Mouse (Mus musculus): ENCODE results near the gene Gm20547. TPM values are rescaled to one million over a fixed set of nuclear protein-coding genes. Genes with fewer than 3 reads are reported as not detected.

Gene Gm20547
- not detected in 2 replicates for polyA plus RNA-seq (2015; fragmentation: Nextera tagmentation; extraction: Ambion mirVana)

- ATAC-seq (replicated peaks; ENCODE audit: low FRiP score), result no peak
- Histone ChIP-seq H3K4me2 (peak within 1 kb of the TSS; percentile 42), H3K27ac (no peak within 1 kb of the TSS), H3K9ac (0 out of 2 replicates have a peak within 1 kb of the TSS, but pooled peaks have one; percentile 26), H3K36me3 (no peaks in the 10 kb centered on the region), H3K4me3 (replicated peaks) (peak within 1 kb of the TSS; percentile 7), H3K4me1 (0 out of 2 replicates have a peak, but pooled peaks cover 11% of the 10 kb centered on the region), H3K9me3 (replicated peaks) (no peaks in the 10 kb centered on the region), H3K27me3 (peaks cover 8% of the 10 kb centered on the region; the same call in 1 of the 2 replicates)
- 10% methylated on average over 15 of the region's 15 CpGs for WGBS
These were observed at the start of gene Gm20547 for GRCm38 (mm10) chr17:34881683-34882310. Gm20547 (minus strand) TSS chr17:34882042.

- peak within 1 kb of the TSS; percentile 72 for H3K9ac ChIP-seq
- H3K36me3 ChIP-seq, result peaks cover 16% of the 10 kb centered on the region
- H3K27ac ChIP-seq, result peak within 1 kb of the TSS; percentile 66
- no peaks in the 10 kb centered on the region for H3K9me3 ChIP-seq (replicated peaks)
- WGBS, result under 1% methylated on average over 38 of the region's 38 CpGs
- no peaks in the 10 kb centered on the region for H3K27me3 ChIP-seq
- H3K4me2 ChIP-seq, result peak within 1 kb of the TSS; percentile 94
- peak within 1 kb of the TSS; percentile 73 for H3K4me3 ChIP-seq (replicated peaks)
- ATAC-seq (replicated peaks; ENCODE audit: low FRiP score), result peak; percentile 98
- H3K4me1 ChIP-seq, result peaks cover 30% of the 10 kb centered on the region
These were observed 49.4 kb upstream of the Gm20547 start, which contains the start of gene Neu1 for GRCm38 (mm10) chr17:34931061-34931734. Neu1 (plus strand) TSS chr17:34931253.

DNA sequence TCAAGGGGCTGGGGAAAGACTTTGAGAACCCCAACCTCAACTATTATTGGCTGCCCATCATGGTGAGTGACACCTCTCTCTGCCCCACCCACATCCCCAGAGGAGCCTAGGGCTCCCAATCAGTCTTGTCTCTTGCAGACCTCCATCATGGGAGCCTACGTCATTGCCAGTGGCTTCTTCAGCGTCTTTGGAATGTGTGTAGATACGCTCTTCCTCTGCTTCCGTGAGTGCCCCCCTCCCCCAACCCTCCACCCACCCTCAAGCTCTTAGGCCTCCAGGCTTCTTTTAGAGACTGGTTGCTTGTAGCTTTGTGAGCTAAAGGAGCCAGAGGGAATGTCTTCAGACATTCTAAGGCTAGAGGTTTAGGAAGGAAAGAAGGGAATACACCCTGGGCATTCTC is 47.0 kb upstream of the Gm20547 start:
- Histone ChIP-seq H3K9me3 (replicated peaks) (no peaks in the 10 kb centered on the region), H3K4me2 (no peak overlapping the region), H3K36me3 (peaks cover 2% of the 10 kb centered on the region; the same call in 1 of the 2 replicates), H3K9ac (no peak overlapping the region), H3K4me3 (replicated peaks) (no peak overlapping the region), H3K4me1 (peaks cover 19% of the 10 kb centered on the region), H3K27me3 (no peaks in the 10 kb centered on the region), H3K27ac (no peak overlapping the region)
- no peak for ATAC-seq (replicated peaks; ENCODE audit: low FRiP score)
- 76% methylated on average over 4 of the region's 4 CpGs for WGBS

DNA sequence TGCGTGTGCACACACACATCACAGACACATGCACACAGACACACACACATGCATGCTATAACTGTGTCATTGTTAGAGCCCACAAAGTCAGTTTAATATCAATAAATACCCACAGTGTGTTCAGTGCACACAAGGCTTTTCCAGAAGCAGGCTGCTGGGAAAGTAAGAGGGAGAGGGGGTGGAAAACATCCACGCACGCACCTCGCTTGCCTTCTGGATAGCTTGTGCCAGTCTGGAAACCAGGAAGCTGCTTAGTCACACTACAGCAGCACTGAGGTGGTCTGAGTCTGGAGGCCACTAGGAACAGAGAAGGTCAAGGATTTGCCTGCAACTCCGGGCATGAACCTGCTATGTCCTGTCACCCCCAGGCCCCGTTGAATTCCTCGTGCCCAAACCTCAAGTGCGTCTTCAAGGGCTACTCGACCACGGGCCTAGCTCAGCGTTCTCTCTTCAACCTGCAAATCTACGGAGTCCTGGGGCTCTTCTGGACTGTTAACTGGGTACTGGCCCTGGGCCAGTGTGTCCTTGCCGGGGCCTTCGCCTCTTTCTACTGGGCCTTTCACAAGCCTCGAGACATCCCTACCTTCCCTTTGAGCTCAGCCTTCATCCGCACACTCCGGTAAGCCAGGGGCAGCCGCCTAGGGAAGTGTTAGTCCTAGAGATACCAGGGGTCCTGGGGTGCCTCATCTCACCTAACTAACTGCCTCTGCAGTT is 45.6 kb upstream of the Gm20547 start:
- no peak for ATAC-seq (replicated peaks; ENCODE audit: low FRiP score)
- Histone ChIP-seq H3K4me1 (peaks cover 20% of the 10 kb centered on the region), H3K27me3 (no peaks in the 10 kb centered on the region), H3K27ac (no peak overlapping the region), H3K9ac (no peak overlapping the region), H3K9me3 (replicated peaks) (no peaks in the 10 kb centered on the region), H3K4me3 (replicated peaks) (no peak overlapping the region), H3K4me2 (no peak overlapping the region), H3K36me3 (peaks cover under 1% of the 10 kb centered on the region; the same call in 1 of the 2 replicates)
- whole genome bisulfite sequencing, result 90% methylated on average over 18 of the region's 18 CpGs

DNA sequence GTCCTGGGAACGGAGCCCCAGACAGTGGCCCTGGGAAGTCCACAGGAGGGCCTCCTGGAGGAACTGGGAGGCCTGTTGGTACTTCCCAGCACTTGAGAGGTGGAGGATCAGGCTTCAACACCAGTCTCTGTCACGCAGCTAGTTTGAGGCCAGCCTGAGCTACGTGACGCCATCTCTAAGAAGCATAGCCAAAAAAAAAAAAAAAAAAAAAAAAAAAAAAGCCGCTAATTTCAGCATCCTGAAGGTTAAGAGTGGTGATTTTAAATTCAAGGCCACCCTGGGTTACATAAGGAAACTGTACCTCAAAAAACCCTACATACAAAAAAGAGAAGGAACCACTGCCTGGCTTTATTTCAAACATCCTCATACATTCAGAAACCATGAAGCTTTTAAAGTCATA is 42.4 kb upstream of the Gm20547 start:
- 67% methylated on average over 5 of the region's 5 CpGs for WGBS
- ATAC-seq (replicated peaks; ENCODE audit: low FRiP score), result no peak
- H3K4me2 ChIP-seq, result no peak overlapping the region
- no peaks in the 10 kb centered on the region for H3K27me3 ChIP-seq
- H3K4me1 ChIP-seq, result 0 out of 2 replicates have a peak, but pooled peaks cover 7% of the 10 kb centered on the region
- no peak overlapping the region for H3K4me3 ChIP-seq (replicated peaks)
- H3K27ac ChIP-seq, result no peak overlapping the region
- no peak overlapping the region for H3K9ac ChIP-seq
- no peaks in the 10 kb centered on the region for H3K9me3 ChIP-seq (replicated peaks)
- H3K36me3 ChIP-seq, result no peaks in the 10 kb centered on the region

DNA sequence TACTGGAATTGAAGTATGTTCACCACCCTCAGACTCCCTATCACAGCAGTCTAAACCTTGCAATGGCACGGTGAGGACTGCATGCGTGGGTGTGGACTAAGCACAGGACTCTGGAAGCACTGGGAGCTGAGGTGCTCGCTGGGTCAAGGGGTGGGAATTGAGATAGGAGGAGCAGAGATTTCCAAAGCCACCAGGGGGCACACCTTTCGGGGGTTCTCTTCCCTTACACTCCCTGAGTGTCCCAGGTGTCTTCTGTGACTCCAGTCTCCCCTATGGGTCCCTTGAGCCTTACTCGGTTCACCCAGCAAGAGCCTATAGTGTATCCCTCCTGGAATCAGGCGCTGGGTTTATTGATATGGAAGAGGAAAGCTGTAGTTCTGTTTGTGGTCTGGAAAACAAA is 41.1 kb upstream of the Gm20547 start:
- ATAC-seq (replicated peaks; ENCODE audit: low FRiP score), result no peak
- Histone ChIP-seq H3K4me3 (replicated peaks) (no peak overlapping the region), H3K27me3 (no peaks in the 10 kb centered on the region), H3K9ac (no peak overlapping the region), H3K4me1 (0 out of 2 replicates have a peak, but pooled peaks cover 7% of the 10 kb centered on the region), H3K9me3 (replicated peaks) (no peaks in the 10 kb centered on the region), H3K36me3 (no peaks in the 10 kb centered on the region), H3K4me2 (no peak overlapping the region), H3K27ac (no peak overlapping the region)
- 42% methylated on average over 6 of the region's 6 CpGs for WGBS

GRCm38 (mm10) chr17:34917188-34917587 is 35.3 kb upstream of the Gm20547 start:
- no peaks in the 10 kb centered on the region for H3K9me3 ChIP-seq (replicated peaks)
- no peak overlapping the region for H3K4me2 ChIP-seq
- peaks cover 19% of the 10 kb centered on the region for H3K4me1 ChIP-seq
- ATAC-seq (replicated peaks; ENCODE audit: low FRiP score), result no peak
- H3K27ac ChIP-seq, result no peak overlapping the region
- WGBS, result 74% methylated on average over 9 of the region's 9 CpGs
- peaks cover 16% of the 10 kb centered on the region for H3K36me3 ChIP-seq
- no peak overlapping the region for H3K4me3 ChIP-seq (replicated peaks)
- H3K9ac ChIP-seq, result no peak overlapping the region
- H3K27me3 ChIP-seq, result no peaks in the 10 kb centered on the region

DNA sequence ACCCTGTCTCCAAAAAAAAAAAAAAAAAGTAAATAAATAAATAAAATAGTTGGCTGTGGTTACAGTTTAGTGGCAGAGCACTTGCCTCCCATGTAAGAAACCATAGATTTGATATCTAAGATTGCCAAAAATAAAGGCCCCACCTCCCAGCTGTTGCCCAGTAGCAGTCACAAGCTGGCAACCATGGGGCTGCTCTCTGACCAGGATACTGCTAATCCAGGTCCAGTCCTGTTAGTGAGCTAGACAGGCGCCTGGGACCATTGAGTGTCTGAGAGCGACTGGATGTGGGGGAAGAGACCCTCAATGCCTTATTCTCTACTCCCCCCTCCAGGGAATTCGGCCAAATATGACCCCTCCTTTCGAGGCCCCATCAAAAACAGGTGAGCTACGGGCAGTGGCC is 34.5 kb upstream of the Gm20547 start:
- WGBS, result 83% methylated on average over 5 of the region's 5 CpGs

GRCm38 (mm10) chr17:34915410-34915831 is 33.6 kb upstream of the Gm20547 start:
- H3K4me1 ChIP-seq, result peaks cover 19% of the 10 kb centered on the region
- ATAC-seq (replicated peaks; ENCODE audit: low FRiP score), result peak; percentile 85
- H3K36me3 ChIP-seq, result peaks cover 34% of the 10 kb centered on the region
- 7% methylated on average over 11 of the region's 11 CpGs for WGBS
- H3K27ac ChIP-seq, result peak overlapping the region; percentile 81
- no peaks in the 10 kb centered on the region for H3K27me3 ChIP-seq
- H3K4me2 ChIP-seq, result peak overlapping the region; percentile 46
- H3K9ac ChIP-seq, result peak overlapping the region; percentile 29
- H3K9me3 ChIP-seq (replicated peaks), result no peaks in the 10 kb centered on the region
- H3K4me3 ChIP-seq (replicated peaks), result peak overlapping the region; percentile 17

More for the DNA sequence above, 34.5 kb upstream of the Gm20547 start:
- peaks cover 19% of the 10 kb centered on the region for H3K4me1 ChIP-seq
- no peak overlapping the region for H3K4me2 ChIP-seq
- no peaks in the 10 kb centered on the region for H3K9me3 ChIP-seq (replicated peaks)
- no peak for ATAC-seq (replicated peaks; ENCODE audit: low FRiP score)
- no peaks in the 10 kb centered on the region for H3K27me3 ChIP-seq
- H3K4me3 ChIP-seq (replicated peaks), result no peak overlapping the region
- H3K27ac ChIP-seq, result no peak overlapping the region
- H3K36me3 ChIP-seq, result peaks cover 25% of the 10 kb centered on the region
- H3K9ac ChIP-seq, result no peak overlapping the region

- WGBS, result 34% methylated on average over 18 of the region's 18 CpGs
- Histone ChIP-seq H3K36me3 (peaks cover 47% of the 10 kb centered on the region), H3K27ac (peak within 1 kb of the TSS; percentile 81), H3K4me1 (peaks cover 19% of the 10 kb centered on the region), H3K9me3 (replicated peaks) (no peaks in the 10 kb centered on the region), H3K4me3 (replicated peaks) (peak within 1 kb of the TSS; percentile 17), H3K9ac (0 out of 2 replicates have a peak within 1 kb of the TSS, but pooled peaks have one; percentile 18), H3K27me3 (no peaks in the 10 kb centered on the region), H3K4me2 (peak within 1 kb of the TSS; percentile 46)
- no peak for ATAC-seq (replicated peaks; ENCODE audit: low FRiP score)
These were observed 32.3 kb upstream of the Gm20547 start, which contains the start of gene Slc44a4 for GRCm38 (mm10) chr17:34913930-34914665. Slc44a4 (plus strand) TSS chr17:34914466.

- Histone ChIP-seq H3K27me3 (no peaks in the 10 kb centered on the region), H3K9ac (no peak overlapping the region), H3K4me3 (replicated peaks) (no peak overlapping the region), H3K27ac (no peak overlapping the region), H3K36me3 (peaks cover 68% of the 10 kb centered on the region), H3K4me2 (no peak overlapping the region), H3K4me1 (peaks cover 19% of the 10 kb centered on the region), H3K9me3 (replicated peaks) (no peaks in the 10 kb centered on the region)
- whole genome bisulfite sequencing, result 47% methylated on average over 5 of the region's 5 CpGs
- peak; percentile 23; the same call in 1 of the 2 replicates for ATAC-seq (replicated peaks; ENCODE audit: low FRiP score)
These were observed 30.1 kb upstream of the Gm20547 start for GRCm38 (mm10) chr17:34911945-34912351.
